Mouse (Mus musculus) urinary bladder, postnatal 36 days (tissue): ENCODE measurements at regions not wholly inside any gene's neighbourhood (a gene's known extent, or its start where the extent isn't known, plus 50 kb on each side); places are given as distances from the start of the nearest gene placed in this dataset.
"Not testable (repeated sequence)": the region's sequence is repeated elsewhere in the genome, so short reads cannot be mapped to it uniquely, and the experiment has no call there.

Source experiments
- DNase-seq, 2 experiments: peaks; one replicate each; pipeline ENCODE4 v3.0.0; 2022; ENCODE audit warnings: low spot score in 2 of 2, mixed read lengths in 1 of 2

GRCm38 (mm10) chr2:166475624-166476023, 238.0 kb downstream of the Prex1 start:
- DNase-seq, result no peak

- DNase-seq, result no peak
Measured at GRCm38 (mm10) chr2:166474601-166475000, 239.0 kb downstream of the Prex1 start.

GRCm38 (mm10) chr2:166471257-166471753, 242.3 kb downstream of the Prex1 start:
- no peak for DNase-seq

GRCm38 (mm10) chr2:166469046-166469593, 244.5 kb downstream of the Prex1 start:
- DNase-seq, result peak in 1 of 2 experiments; percentile 42

- no peak for DNase-seq
Measured at GRCm38 (mm10) chr2:166467137-166467536, 246.5 kb downstream of the Prex1 start.

- no peak for DNase-seq
Measured at GRCm38 (mm10) chr2:166465531-166465930, 248.1 kb downstream of the Prex1 start.

- DNase-seq, result peak in 1 of 2 experiments; percentile 61
Measured at GRCm38 (mm10) chr2:166463539-166463938, 250.1 kb downstream of the Prex1 start.

GRCm38 (mm10) chr2:166461956-166462355, 251.7 kb downstream of the Prex1 start:
- DNase-seq, result no peak

- no peak for DNase-seq
Measured at GRCm38 (mm10) chr2:166461103-166461502, 252.5 kb downstream of the Prex1 start.

GRCm38 (mm10) chr2:166459955-166460354, 253.7 kb downstream of the Prex1 start:
- DNase-seq, result no peak

GRCm38 (mm10) chr2:166458953-166459352, 254.7 kb downstream of the Prex1 start:
- no peak for DNase-seq

- no peak for DNase-seq
Measured at GRCm38 (mm10) chr2:166457381-166458172, 256.1 kb downstream of the Prex1 start.

GRCm38 (mm10) chr2:166454160-166454888, 259.3 kb downstream of the Prex1 start:
- DNase-seq, result not testable (repeated sequence)

- no peak for DNase-seq
Measured at GRCm38 (mm10) chr2:166450964-166451363, 262.7 kb downstream of the Prex1 start.

GRCm38 (mm10) chr2:166450380-166450779, 263.3 kb downstream of the Prex1 start:
- DNase-seq, result no peak

GRCm38 (mm10) chr2:166448724-166449123, 264.9 kb downstream of the Prex1 start:
- DNase-seq, result no peak

GRCm38 (mm10) chr2:166448161-166448560, 265.5 kb downstream of the Prex1 start:
- peak in 1 of 2 experiments; percentile 60 for DNase-seq

GRCm38 (mm10) chr2:166446536-166446935, 267.1 kb downstream of the Prex1 start:
- no peak for DNase-seq

- not testable (repeated sequence) for DNase-seq
Measured at GRCm38 (mm10) chr2:166445824-166446223, 267.8 kb downstream of the Prex1 start.

- DNase-seq, result peak in 1 of 2 experiments; percentile 38
Measured at GRCm38 (mm10) chr2:166442997-166443396, 270.6 kb downstream of the Prex1 start.

GRCm38 (mm10) chr2:166439847-166440775, 273.5 kb downstream of the Prex1 start:
- DNase-seq, result no peak
